Mouse (Mus musculus) bone marrow, adult 2 months (tissue): Measurements from ENCODE around the gene Safb.

Experiments used
- CTCF ChIP-seq: fragments of 200-500 bp; IDR thresholded peaks from 2 replicates; pipeline ENCODE4 v1.5.1; 2011; ENCODE audit warnings: low read length, control low read depth; ENCODE audit not compliant: control insufficient read depth, insufficient read depth
- POLR2A ChIP-seq: fragments of 200-500 bp; IDR thresholded peaks from 2 replicates; pipeline ENCODE4 v1.6.1; 2011; ENCODE audit warnings: low read depth, mild to moderate bottlenecking, control low read depth, low read length, borderline replicate concordance; ENCODE audit not compliant: control insufficient read depth

DNA sequence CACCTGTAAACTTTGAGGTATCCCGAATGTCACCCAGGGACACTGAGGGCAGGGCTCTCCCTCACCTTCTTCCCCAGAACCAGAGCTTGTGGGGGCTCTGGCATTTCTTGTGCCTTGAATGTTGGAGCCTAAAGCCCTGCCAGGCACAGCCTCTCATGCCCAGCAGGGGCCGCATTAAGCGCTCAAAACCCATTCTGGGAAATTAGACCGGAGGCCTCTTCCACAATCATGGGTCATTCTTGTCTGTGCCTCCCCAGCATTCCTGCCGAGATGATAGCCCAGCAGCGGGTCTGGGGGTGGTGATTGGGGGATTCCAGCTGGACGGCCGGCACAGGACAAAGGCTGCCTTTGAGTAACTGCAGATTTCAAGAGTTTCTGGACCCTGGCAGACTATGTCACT is 46.7 kb upstream of the Safb start:
- TF ChIP-seq POLR2A (no peak), CTCF (no peak)
